Mouse (Mus musculus) activated CD4-positive, CD25-positive, alpha-beta regulatory T cell, adult 4 months (primary cell): Measurements from ENCODE around the gene Gm8909. TPM values are rescaled to one million over a fixed set of nuclear protein-coding genes. Genes with fewer than 3 reads are reported as not detected.
"Not testable (repeated sequence)": the region's sequence is repeated elsewhere in the genome, so short reads cannot be mapped to it uniquely, and the experiment has no call there.

Experiments
- ATAC-seq: one replicate; pipeline ENCODE4 v1.8.0; 2017
- polyA plus RNA-seq, 2 experiments: library from polyadenylated mRNA; unstranded; fragments of 100-300 nt; shearing (Covaris generic); gene quantifications; one replicate each; pipeline ENCODE4 v1.2.1; 2017

Gene Gm8909
- polyA plus RNA-seq, 2 experiments from 2014 or later, result 1.3 to 5.2 TPM

- no peak for ATAC-seq
These were observed 6.9 kb downstream of the Gm8909 start for GRCm38 (mm10) chr17:36161129-36162051.

DNA sequence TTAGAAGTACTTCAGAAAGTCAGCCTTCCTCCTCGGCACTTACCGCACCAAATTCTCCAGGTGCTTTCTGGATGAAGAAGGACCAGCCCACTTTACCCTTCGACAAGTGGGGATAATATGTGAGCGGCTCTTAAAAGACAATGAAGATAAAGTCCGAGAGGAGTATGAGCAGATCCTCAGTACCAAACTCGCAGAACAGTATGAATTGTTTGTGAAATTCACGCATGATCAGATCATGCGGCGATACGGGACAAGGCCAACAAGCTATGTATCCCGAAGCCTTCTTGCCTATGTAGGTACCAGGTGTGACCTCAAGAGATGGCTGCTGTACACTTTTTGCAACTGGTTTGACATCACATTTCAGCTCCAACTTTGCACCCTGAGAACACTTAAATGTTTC lies 10.1 kb downstream of the Gm8909 start:
- ATAC-seq, result not testable (repeated sequence)

GRCm38 (mm10) chr17:36157782-36158181 lies 10.6 kb downstream of the Gm8909 start:
- not testable (repeated sequence) for ATAC-seq

DNA sequence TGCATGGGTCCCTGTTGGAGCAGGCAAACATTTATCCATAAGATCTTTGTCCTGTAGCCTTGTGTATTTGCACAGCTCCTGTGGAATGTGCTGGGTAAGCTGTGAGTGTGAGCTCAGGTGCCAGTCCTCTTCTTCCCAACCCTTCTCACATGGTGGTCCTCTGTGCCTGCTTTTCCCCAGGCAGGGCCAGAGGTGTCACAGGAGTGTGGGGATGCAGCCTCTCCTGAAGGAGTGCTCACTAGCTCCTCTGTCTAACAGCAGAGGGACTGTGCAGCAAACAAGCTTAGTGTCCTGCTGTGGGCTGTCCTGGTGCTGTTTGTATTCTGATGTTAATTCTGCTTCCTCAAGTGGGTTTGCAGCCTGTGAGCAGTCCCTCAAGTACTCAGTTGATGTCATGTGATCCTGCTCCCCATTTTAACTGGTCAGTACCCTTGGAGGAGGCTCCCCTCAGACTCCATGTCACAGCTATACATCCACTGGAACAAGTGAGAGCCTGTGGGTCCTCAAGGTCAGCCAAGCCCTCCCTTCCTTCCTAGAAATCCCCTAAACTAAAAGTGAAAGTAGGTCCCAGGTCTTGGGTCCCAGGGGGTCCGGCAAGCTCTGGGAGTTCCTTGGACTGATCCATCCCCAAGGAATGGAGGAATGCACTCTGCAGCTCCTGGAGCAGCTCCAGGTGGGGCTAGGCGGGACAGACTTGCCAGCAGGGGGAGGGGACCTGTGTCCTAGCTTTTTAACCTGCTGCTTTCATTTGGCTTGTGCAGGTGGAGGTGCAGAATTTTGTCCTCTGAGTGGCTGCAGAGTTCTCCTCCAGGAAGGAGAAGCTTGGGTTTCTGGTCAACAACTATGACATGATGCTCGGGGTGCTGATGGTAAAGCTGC lies 13.8 kb downstream of the Gm8909 start:
- no peak for ATAC-seq

DNA sequence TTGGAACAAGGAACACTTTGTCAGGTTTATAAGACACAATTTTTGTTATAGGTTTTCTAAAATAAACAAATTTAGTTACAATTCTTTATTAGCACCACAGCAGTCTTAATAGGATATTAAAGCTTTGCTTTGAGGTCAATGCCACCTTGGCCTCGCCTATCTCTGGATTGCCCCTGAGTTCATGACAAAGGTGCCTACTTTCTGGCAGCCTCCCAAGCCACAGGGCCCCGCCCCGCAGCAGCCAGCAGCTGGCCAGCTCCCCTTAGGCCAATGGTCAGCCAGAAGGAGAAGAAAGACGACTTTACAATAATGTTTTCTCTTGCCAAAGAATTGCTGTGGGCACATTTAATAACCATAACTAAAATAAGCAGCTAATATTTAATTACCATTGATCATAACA lies 17.1 kb downstream of the Gm8909 start:
- not testable (repeated sequence) for ATAC-seq

DNA sequence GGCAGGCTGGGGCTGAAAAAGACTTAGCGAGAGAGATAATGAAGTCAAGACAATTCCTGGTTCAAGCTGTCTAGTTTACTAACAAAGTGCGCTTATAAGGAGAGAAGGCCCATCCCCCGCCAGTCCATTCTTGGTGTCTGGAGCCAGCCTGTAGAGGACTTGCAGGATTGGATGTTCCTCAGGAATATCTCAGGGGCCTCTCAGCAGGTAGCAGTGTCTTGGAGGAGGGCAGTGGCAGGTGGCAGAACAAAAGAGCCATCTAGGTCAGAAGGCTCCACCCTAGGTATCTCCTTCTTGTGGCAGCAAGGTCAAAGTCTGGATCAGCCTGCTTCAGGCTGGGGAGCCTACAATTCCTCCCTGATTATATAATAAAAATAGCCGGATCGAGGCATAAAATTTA lies 19.9 kb downstream of the Gm8909 start:
- not testable (repeated sequence) for ATAC-seq

- ATAC-seq, result not testable (repeated sequence)
These were observed 21.4 kb downstream of the Gm8909 start for GRCm38 (mm10) chr17:36146937-36147336.

GRCm38 (mm10) chr17:36145861-36146156 lies 22.5 kb downstream of the Gm8909 start:
- ATAC-seq, result not testable (repeated sequence)

- peak; percentile 69 for ATAC-seq
These were observed 23.1 kb downstream of the Gm8909 start for GRCm38 (mm10) chr17:36145111-36145860.

GRCm38 (mm10) chr17:36136299-36136848 lies 32.0 kb downstream of the Gm8909 start:
- not testable (repeated sequence) for ATAC-seq

DNA sequence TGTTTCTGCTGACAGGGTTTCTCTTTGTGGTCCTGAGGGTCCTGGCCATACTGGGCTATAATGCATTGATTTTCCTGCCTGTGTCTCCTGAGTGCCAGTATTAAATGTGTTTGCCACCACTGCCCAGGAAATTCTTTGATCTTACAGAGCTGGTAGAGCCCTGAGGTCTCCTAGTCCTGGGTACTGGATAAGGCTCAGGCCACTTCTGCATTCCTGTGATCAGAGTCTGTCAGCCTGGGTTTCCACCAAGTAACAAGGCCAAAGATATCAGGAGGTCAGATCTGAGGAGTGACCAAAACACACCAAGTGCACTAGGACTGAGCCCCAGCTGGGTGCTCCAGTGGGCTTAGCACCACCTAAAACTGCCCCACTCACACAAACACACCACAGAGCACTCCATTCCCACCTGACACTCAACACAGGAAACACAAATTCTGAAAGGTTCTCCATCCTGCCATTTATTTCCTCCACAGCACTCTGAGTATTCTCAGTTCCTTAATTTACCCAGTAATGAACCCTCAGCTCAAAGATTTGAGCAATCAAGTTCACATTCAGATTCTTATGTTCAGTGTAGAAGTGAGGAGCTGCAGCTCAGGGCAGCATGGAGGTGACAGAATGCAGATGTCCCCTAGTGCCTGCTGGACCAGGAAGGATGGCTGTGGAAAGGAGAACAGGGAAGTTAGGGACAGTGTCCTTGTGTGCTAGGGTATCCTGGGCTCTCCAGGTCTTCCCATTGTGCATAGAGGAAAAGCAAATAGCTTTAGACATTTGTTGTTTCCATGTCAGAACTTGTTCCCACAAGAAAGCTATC lies 32.7 kb downstream of the Gm8909 start:
- not testable (repeated sequence) for ATAC-seq

GRCm38 (mm10) chr17:36131516-36132265 lies 36.6 kb downstream of the Gm8909 start:
- ATAC-seq, result no peak

DNA sequence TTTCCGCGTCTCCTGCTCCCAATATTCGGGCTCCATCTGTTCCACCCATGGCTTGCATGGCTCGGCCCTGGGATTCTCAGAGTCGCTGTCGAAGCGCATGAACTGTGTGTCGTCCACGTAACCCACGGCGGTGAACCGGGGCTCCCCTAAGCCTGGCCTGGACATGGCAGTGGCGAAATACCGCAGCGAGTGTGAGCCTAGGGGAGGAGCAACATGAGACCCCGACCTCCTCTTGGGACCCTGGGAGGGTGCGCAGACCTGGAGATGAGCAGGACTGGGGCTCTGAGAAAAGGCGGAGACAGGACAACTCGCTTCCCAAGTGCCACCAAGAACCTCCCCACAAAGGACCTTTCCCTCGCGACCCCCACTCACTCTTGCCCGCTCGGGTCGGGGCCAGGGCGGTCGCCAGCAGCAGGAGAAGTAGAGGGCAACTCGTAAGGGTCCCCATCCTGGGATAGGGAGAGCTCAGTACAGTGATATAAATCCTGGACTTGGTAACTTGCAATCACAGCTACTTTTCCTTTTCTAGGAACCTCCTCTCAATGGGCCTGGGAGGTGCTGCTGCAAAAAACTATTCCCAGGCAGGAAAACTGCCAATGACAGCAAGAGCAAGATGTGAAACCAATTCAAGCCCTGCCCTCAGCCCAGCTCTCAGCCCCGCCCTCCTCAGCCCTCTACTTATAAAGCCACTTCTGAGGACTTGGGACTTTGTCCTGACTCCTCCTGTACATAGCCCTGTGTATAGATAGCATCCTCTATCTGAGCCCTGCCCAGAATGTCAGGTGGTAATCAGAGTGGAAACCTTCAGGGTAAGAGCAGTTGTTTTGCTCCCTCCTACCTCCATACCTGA lies 39.1 kb downstream of the Gm8909 start, which contains the start of gene Gm7030:
Gene Gm7030, minus strand, starts transcription at position 458 of the 850 bp plus-strand sequence.
- ATAC-seq, result not testable (repeated sequence)

DNA sequence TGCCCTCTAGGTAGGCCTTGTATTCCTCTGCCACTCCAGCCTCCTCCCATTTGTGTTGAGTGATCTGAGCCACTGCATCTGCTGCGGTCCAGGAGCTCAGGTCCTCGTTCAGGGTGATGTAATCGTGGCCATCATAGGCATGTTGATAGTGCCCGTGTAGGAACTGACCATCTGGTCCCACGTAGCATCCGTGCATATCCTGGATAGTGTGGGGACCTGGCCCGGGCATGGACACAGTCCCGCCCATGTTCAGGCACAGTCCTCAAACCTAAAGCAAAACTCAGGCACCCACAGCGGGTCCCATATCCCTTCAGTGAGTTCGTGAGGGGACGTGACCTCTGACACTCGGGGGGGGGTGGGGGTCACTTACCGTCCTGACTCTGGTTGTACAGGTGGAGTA lies 39.8 kb downstream of the Gm8909 start:
- ATAC-seq, result not testable (repeated sequence)

DNA sequence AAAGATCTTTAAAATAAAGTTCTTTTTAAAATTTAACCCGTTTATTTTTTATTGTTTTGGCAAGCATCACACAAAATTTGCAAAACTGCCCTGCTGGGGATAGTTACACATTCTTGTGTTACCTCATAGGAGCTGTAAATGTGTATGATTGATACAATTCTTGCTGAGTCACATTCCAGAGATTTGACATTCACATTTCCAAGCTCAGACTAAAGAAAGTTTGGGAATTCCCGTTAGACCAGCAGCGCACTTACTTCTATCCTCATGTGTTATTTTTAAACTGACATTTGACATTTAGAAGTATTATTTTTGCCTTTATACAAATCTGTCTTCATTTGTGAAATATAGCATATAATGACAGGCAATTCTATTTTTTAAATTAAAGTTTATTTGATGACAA lies 44.2 kb downstream of the Gm8909 start:
- ATAC-seq, result not testable (repeated sequence)

- peak; percentile 97 for ATAC-seq
These were observed 46.9 kb downstream of the Gm8909 start, which contains the start of gene Gm19684 for GRCm38 (mm10) chr17:36121352-36122020. Gene Gm19684 (plus strand): TSS chr17:36121678.

- ATAC-seq, result not testable (repeated sequence)
These were observed 47.5 kb downstream of the Gm8909 start for GRCm38 (mm10) chr17:36120839-36121238.

- ATAC-seq, result not testable (repeated sequence)
These were observed 51.8 kb downstream of the Gm8909 start for GRCm38 (mm10) chr17:36116545-36116944.
